Mouse (Mus musculus): ENCODE data around the gene Gm9837. TPM values are rescaled to one million over a fixed set of nuclear protein-coding genes. Genes with fewer than 3 reads are reported as not detected.

Gm9837 gene
- total and polyA plus RNA-seq, 3 experiments = not detected

GRCm38 (mm10) chr11:53518759-53519158 is 48.5 kb upstream of the Gm9837 start:
- dilution Hi-C loops (cut with MboI; ENCODE audit: extremely low pct_ligation_motif_present, extremely low pct_unique_long_range_greater_than_20kb, low sequenced_read_pairs) (no loop called here), in situ Hi-C loops (cut with MboI; ENCODE audit: low pct_ligation_motif_present, low pct_unique_long_range_greater_than_20kb, low sequenced_read_pairs) (loop anchor here (5.0 kb wide), 1 partner anchor 46 kb away; the partner anchor contains the start of gene Gm9837)
- DNase-seq (ENCODE audit: extremely low read depth) = no peak
- H3K4me2 ChIP-seq (ENCODE audit: insufficient read depth, low read depth, poor library complexity, severe bottlenecking) = no peak overlapping the region
- H3K9ac ChIP-seq (ENCODE audit: insufficient read depth, low read depth) = no peak overlapping the region
- peaks cover 8 to 20% of the 10 kb centered on the region in 2 experiments for H3K4me1 ChIP-seq (ENCODE audit: control insufficient read depth in 1 of 2, insufficient read depth in 2 of 2)
- TF ChIP-seq RCOR1 (conservative IDR thresholded peaks at IDR 0.05; ENCODE audit: low read depth, low read length) (no peak), JUND (conservative IDR thresholded peaks at IDR 0.05; ENCODE audit: low read depth, low read length) (no peak), GABPA (IDR thresholded peaks at IDR 0.05; ENCODE audit: insufficient replicate concordance, low read depth, low read length) (no peak), SMC3 (IDR thresholded peaks at IDR 0.05; ENCODE audit: low read depth, low read length) (no peak), CTCF (conservative IDR thresholded peaks at IDR 0.05 in 1 of 2, IDR thresholded peaks at IDR 0.05 in 1 of 2; ENCODE audit: low read depth in 2 of 2, low read length in 2 of 2) (no peak)
- no peak overlapping the region for H3K27ac ChIP-seq (ENCODE audit: insufficient read depth, low read depth)
- H3K36me3 ChIP-seq (replicated peaks in 1 of 2; ENCODE audit: control insufficient read depth in 1 of 2, insufficient read depth in 1 of 2, low read length in 1 of 2) = no peaks in the 10 kb centered on the region
- no peak overlapping the region for H3K4me3 ChIP-seq (replicated peaks in 1 of 3; ENCODE audit: low read depth in 2 of 3, low read length in 2 of 3, poor library complexity in 1 of 3)
- H3K27me3 ChIP-seq (replicated peaks) = peaks cover 20% of the 10 kb centered on the region
- H3K9me3 ChIP-seq (replicated peaks; ENCODE audit: low read length) = no peaks in the 10 kb centered on the region
- no peaks in the 10 kb centered on the region for H3K79me2 ChIP-seq (replicated peaks; ENCODE audit: control insufficient read depth, extremely low read depth, insufficient read depth, poor library complexity, severe bottlenecking)

DNA sequence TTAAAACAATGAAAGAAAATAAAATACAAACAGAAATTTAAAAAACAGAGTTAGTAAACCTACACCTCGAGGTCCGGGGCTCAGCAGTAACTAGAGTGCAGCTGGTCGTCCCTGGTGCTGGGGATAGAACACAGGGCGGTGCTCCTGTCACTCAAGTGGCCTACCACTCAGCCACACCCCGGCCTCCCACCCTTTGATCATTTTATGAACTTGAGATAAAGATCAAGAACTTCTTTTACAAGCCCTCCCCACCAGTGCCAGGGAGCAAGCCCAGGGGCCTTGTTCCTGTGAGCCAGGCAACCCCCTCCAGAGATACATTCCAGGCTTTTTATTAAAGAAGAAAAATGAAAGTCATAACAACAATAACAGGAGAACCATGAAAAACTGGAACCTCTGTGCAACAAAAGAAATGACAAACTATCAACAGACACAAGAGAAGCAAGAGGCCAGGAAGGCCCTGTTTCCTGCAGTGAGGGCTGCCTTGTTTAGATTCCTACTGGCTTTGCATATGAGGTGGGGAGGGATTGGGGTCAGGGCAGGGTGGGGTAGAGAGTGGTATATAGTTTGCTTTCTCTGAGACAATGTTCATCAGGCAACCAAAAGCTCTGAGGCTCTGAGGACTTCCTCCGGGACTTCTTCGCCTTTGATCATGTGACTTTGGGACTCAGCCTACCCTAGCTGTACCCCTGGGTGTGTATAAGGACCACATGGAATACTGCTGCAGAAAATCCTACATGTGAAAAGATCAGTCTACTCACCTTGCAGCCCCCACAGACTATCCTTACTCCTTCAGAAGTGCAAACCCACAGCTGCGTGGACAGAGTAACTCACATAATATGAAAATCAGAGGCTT is 46.7 kb upstream of the Gm9837 start:
- dilution Hi-C loops (cut with MboI; ENCODE audit: extremely low pct_ligation_motif_present, extremely low pct_unique_long_range_greater_than_20kb, low sequenced_read_pairs) (no loop called here), in situ Hi-C loops (cut with MboI; ENCODE audit: low pct_ligation_motif_present, low pct_unique_long_range_greater_than_20kb, low sequenced_read_pairs) (loop anchor here (5.0 kb wide), 1 partner anchor 45 kb away; the partner anchor contains the start of gene Gm9837)
- no peak for DNase-seq (ENCODE audit: extremely low read depth)
- Histone ChIP-seq H3K79me2 (replicated peaks; ENCODE audit: control insufficient read depth, extremely low read depth, insufficient read depth, poor library complexity, severe bottlenecking) (no peaks in the 10 kb centered on the region), H3K27ac (ENCODE audit: insufficient read depth, low read depth) (no peak overlapping the region), H3K36me3 (replicated peaks in 1 of 2; ENCODE audit: control insufficient read depth in 1 of 2, insufficient read depth in 1 of 2, low read length in 1 of 2) (no peaks in the 10 kb centered on the region), H3K9ac (ENCODE audit: insufficient read depth, low read depth) (no peak overlapping the region), H3K9me3 (replicated peaks; ENCODE audit: low read length) (no peaks in the 10 kb centered on the region), H3K27me3 (replicated peaks) (peaks cover 20% of the 10 kb centered on the region), H3K4me1 (ENCODE audit: control insufficient read depth in 1 of 2, insufficient read depth in 2 of 2) (peaks cover 8 to 20% of the 10 kb centered on the region in 2 experiments), H3K4me3 (replicated peaks in 1 of 3; ENCODE audit: low read depth in 2 of 3, low read length in 2 of 3, poor library complexity in 1 of 3) (no peak overlapping the region), H3K4me2 (ENCODE audit: insufficient read depth, low read depth, poor library complexity, severe bottlenecking) (no peak overlapping the region)
- TF ChIP-seq CHD2 (IDR thresholded peaks at IDR 0.05; ENCODE audit: low read length) = no peak
- no peak for TF ChIP-seq RAD21 (IDR thresholded peaks at IDR 0.05; ENCODE audit: low read depth, low read length)

- Histone ChIP-seq H3K27me3 (replicated peaks) (no peaks in the 10 kb centered on the region), H3K79me2 (replicated peaks; ENCODE audit: control insufficient read depth, extremely low read depth, insufficient read depth, poor library complexity, severe bottlenecking) (no peaks in the 10 kb centered on the region), H3K9ac (ENCODE audit: insufficient read depth, low read depth) (no peak overlapping the region), H3K27ac (ENCODE audit: insufficient read depth, low read depth) (no peak overlapping the region), H3K4me3 (replicated peaks in 1 of 3; ENCODE audit: low read depth in 2 of 3, low read length in 2 of 3, poor library complexity in 1 of 3) (no peak overlapping the region), H3K9me3 (replicated peaks; ENCODE audit: low read length) (no peaks in the 10 kb centered on the region), H3K4me1 (ENCODE audit: control insufficient read depth in 1 of 2, insufficient read depth in 2 of 2) (peaks cover 23 to 36% of the 10 kb centered on the region in 2 experiments), H3K36me3 (replicated peaks in 1 of 2; ENCODE audit: control insufficient read depth in 1 of 2, insufficient read depth in 1 of 2, low read length in 1 of 2) (no peaks in the 10 kb centered on the region), H3K4me2 (ENCODE audit: insufficient read depth, low read depth, poor library complexity, severe bottlenecking) (no peak overlapping the region)
- in situ Hi-C loops (cut with MboI; ENCODE audit: low pct_ligation_motif_present, low pct_unique_long_range_greater_than_20kb, low sequenced_read_pairs) (no loop called here), dilution Hi-C loops (cut with MboI; ENCODE audit: extremely low pct_ligation_motif_present, extremely low pct_unique_long_range_greater_than_20kb, low sequenced_read_pairs) (no loop called here)
- DNase-seq (ENCODE audit: extremely low read depth) = no peak
- TF ChIP-seq ZNF384 (IDR thresholded peaks at IDR 0.05; ENCODE audit: low read depth, low read length) = no peak
- TF ChIP-seq CHD2 (IDR thresholded peaks at IDR 0.05; ENCODE audit: low read length) = no peak
- peak; percentile 65 for TF ChIP-seq RAD21 (IDR thresholded peaks at IDR 0.05; ENCODE audit: low read depth, low read length)
- TF ChIP-seq SMC3 (IDR thresholded peaks at IDR 0.05; ENCODE audit: low read depth, low read length) = peak; percentile 75
- no peak for TF ChIP-seq USF1 (IDR thresholded peaks at IDR 0.05; ENCODE audit: low read depth, low read length)
- no peak for TF ChIP-seq IRF4 (IDR thresholded peaks at IDR 0.05; ENCODE audit: low read depth, low read length)
- TF ChIP-seq ZKSCAN1 (IDR thresholded peaks at IDR 0.05; ENCODE audit: borderline replicate concordance, low read depth, low read length) = no peak
- TF ChIP-seq USF2 (conservative IDR thresholded peaks at IDR 0.05; ENCODE audit: low read depth, low read length) = no peak
- no peak for TF ChIP-seq BHLHE40 (IDR thresholded peaks at IDR 0.05; ENCODE audit: low read depth, low read length)
- TF ChIP-seq POLR2A (IDR thresholded peaks at IDR 0.05; ENCODE audit: low read depth, low read length) = no peak
- TF ChIP-seq NELFE (IDR thresholded peaks at IDR 0.05; ENCODE audit: low read depth, low read length) = no peak
- no peak for TF ChIP-seq E2F4 (IDR thresholded peaks at IDR 0.05; ENCODE audit: insufficient replicate concordance, low read depth, low read length)
- TF ChIP-seq SIN3A (IDR thresholded peaks at IDR 0.05; ENCODE audit: low read length) = no peak
- TF ChIP-seq PAX5 (IDR thresholded peaks at IDR 0.05; ENCODE audit: low read length) = no peak
- no peak for TF ChIP-seq ELF1 (IDR thresholded peaks at IDR 0.05; ENCODE audit: low read depth, low read length)
- TF ChIP-seq MAFK (IDR thresholded peaks at IDR 0.05; ENCODE audit: insufficient replicate concordance, low read length) = no peak
- no peak for TF ChIP-seq JUND (conservative IDR thresholded peaks at IDR 0.05; ENCODE audit: low read depth, low read length)
- TF ChIP-seq UBTF (IDR thresholded peaks at IDR 0.05; ENCODE audit: low read depth, low read length) = no peak
- no peak for TF ChIP-seq POLR2AphosphoS2 (IDR thresholded peaks at IDR 0.05; ENCODE audit: low read depth, low read length)
- TF ChIP-seq ETS1 (conservative IDR thresholded peaks at IDR 0.05; ENCODE audit: low read depth, low read length) = no peak
- TF ChIP-seq GABPA (IDR thresholded peaks at IDR 0.05; ENCODE audit: insufficient replicate concordance, low read depth, low read length) = no peak
- TF ChIP-seq ZC3H11A (IDR thresholded peaks at IDR 0.05; ENCODE audit: low read depth, low read length) = peak; percentile 18; the same call in 1 of the 2 replicates
Measured at GRCm38 (mm10) chr11:53510351-53510750, 40.1 kb upstream of the Gm9837 start.

All from CH12.LX (cell line).